Mouse (Mus musculus) hindbrain, postnatal 0 days (tissue): ENCODE measurements around the gene Eci2. TPM values are rescaled to one million over a fixed set of nuclear protein-coding genes. Genes with fewer than 3 reads are reported as not detected.
A peak's percentile ranks its signal among the peaks of the same experiment; 100 is the strongest.

Experiments
- ATAC-seq: fragments of 200-750 bp; cut with Nextera tagmentation; 2 replicates; pipeline ENCODE4 v1.8.0; 2017; ENCODE audit warnings: mild to moderate bottlenecking, moderate TSS enrichment, moderate library complexity
- DNase-seq: peaks from one replicate; pipeline ENCODE4 v3.0.0-alpha.2; 2015; ENCODE audit warnings: low spot score
- H3K27ac ChIP-seq: fragments of 300-500 bp; sonication (generic); 2 replicates; pipeline ENCODE4 v1.5.1; 2014; ENCODE audit warnings: mild to moderate bottlenecking
- H3K27me3 ChIP-seq: fragments of 300-500 bp; sonication (generic); 2 replicates; pipeline ENCODE4 v1.6.1; 2014; ENCODE audit warnings: low read length, mixed read lengths; ENCODE audit not compliant: insufficient read depth
- H3K36me3 ChIP-seq: fragments of 300-500 bp; sonication (generic); 2 replicates; pipeline ENCODE4 v1.6.1; 2014; ENCODE audit warnings: low read length, mixed read lengths; ENCODE audit not compliant: insufficient read depth
- H3K4me1 ChIP-seq: fragments of 300-500 bp; sonication (generic); 2 replicates; pipeline ENCODE4 v1.6.1; 2014; ENCODE audit warnings: antibody characterized with exemption, low read length, mixed read lengths; ENCODE audit not compliant: insufficient read depth
- H3K4me2 ChIP-seq: fragments of 300-500 bp; sonication (generic); 2 replicates; pipeline ENCODE4 v1.6.1; 2014; ENCODE audit warnings: low read depth, mild to moderate bottlenecking, low read length, moderate library complexity, mixed read lengths
- H3K4me3 ChIP-seq: fragments of 300-500 bp; sonication (generic); 2 replicates; pipeline ENCODE4 v1.5.1; 2014; ENCODE audit warnings: low read length
- H3K9ac ChIP-seq: fragments of 300-500 bp; sonication (generic); replicated peaks from 2 replicates; pipeline ENCODE4 v1.6.1; 2014; ENCODE audit warnings: mild to moderate bottlenecking, low read length, moderate library complexity, mixed read lengths
- H3K9me3 ChIP-seq: fragments of 300-500 bp; sonication (generic); 2 replicates; pipeline ENCODE4 v1.6.1; 2016; ENCODE audit warnings: low read length, mixed read lengths
- CTCF ChIP-seq: IDR thresholded peaks from 2 replicates; pipeline ENCODE4 v1.5.1; 2016; ENCODE audit warnings: antibody characterized with exemption, control low read depth, low read depth
- WGBS: fragments of 180-500 bp; shearing (Covaris S2); extraction: QIAGEN DNeasy Blood & Tissue Kit; methylation state at CpG from one replicate; pipeline ENCODE4 v1.1.7; 2014; 5-methylcytosine and 5-hydroxymethylcytosine counted together
- polyA plus RNA-seq: library from polyadenylated mRNA; unstranded; fragments of >200 nt; fragmentation: Nextera tagmentation; extraction: Ambion mirVana; gene quantifications from 2 replicates; pipeline ENCODE4 v1.2.1, GENCODE M21; 2015
- total RNA-seq: library from RNA; depleted of rRNA; stranded (reverse); fragments of >200 nt; gene quantifications from 2 replicates; pipeline ENCODE4 v1.2.3, GENCODE M21; 2014

Gene Eci2
- total and polyA plus RNA-seq, 2 experiments from 2014 or later = 95.6 to 136 TPM

GRCm38 (mm10) chr13:35020383-35020782 is 6.5 kb downstream of the Eci2 start:
- Histone ChIP-seq H3K4me3 (no peak overlapping the region), H3K36me3 (no peaks in the 10 kb centered on the region), H3K9ac (no peak overlapping the region), H3K9me3 (no peaks in the 10 kb centered on the region), H3K27ac (no peak overlapping the region), H3K4me1 (no peaks in the 10 kb centered on the region), H3K4me2 (no peak overlapping the region), H3K27me3 (no peaks in the 10 kb centered on the region)
- no peak for ATAC-seq
- 72% methylated on average over 3 of the region's 3 CpGs for WGBS
- no peak for DNase-seq
- no peak for TF ChIP-seq CTCF

- no peaks in the 10 kb centered on the region for H3K4me1 ChIP-seq
- no peak overlapping the region for H3K4me3 ChIP-seq
- H3K9ac ChIP-seq = no peak overlapping the region
- no peak for TF ChIP-seq CTCF
- no peaks in the 10 kb centered on the region for H3K36me3 ChIP-seq
- DNase-seq (no peak), ATAC-seq (no peak)
- no peak overlapping the region for H3K27ac ChIP-seq
- no peaks in the 10 kb centered on the region for H3K9me3 ChIP-seq
- H3K4me2 ChIP-seq = no peak overlapping the region
- no peaks in the 10 kb centered on the region for H3K27me3 ChIP-seq
- WGBS = 79% methylated on average over 7 of the region's 7 CpGs
These were observed 7.9 kb downstream of the Eci2 start for GRCm38 (mm10) chr13:35018866-35019536.

GRCm38 (mm10) chr13:35017392-35017791 is 9.5 kb downstream of the Eci2 start:
- Histone ChIP-seq H3K9me3 (no peaks in the 10 kb centered on the region), H3K27ac (no peak overlapping the region), H3K4me3 (no peak overlapping the region), H3K36me3 (no peaks in the 10 kb centered on the region), H3K27me3 (no peaks in the 10 kb centered on the region), H3K4me1 (no peaks in the 10 kb centered on the region), H3K9ac (no peak overlapping the region), H3K4me2 (no peak overlapping the region)
- 90% methylated on average over 6 of the region's 6 CpGs for WGBS
- no peak for TF ChIP-seq CTCF
- no peak for ATAC-seq
- no peak for DNase-seq

- no peaks in the 10 kb centered on the region for H3K27me3 ChIP-seq
- DNase-seq (no peak), ATAC-seq (no peak)
- no peaks in the 10 kb centered on the region for H3K9me3 ChIP-seq
- no peak for TF ChIP-seq CTCF
- H3K9ac ChIP-seq = no peak overlapping the region
- H3K4me2 ChIP-seq = no peak overlapping the region
- no peaks in the 10 kb centered on the region for H3K4me1 ChIP-seq
- no peak overlapping the region for H3K27ac ChIP-seq
- 96% methylated on average over 1 of the region's 1 CpGs for WGBS
- H3K4me3 ChIP-seq = no peak overlapping the region
- H3K36me3 ChIP-seq = no peaks in the 10 kb centered on the region
These were observed 10.8 kb downstream of the Eci2 start for GRCm38 (mm10) chr13:35016067-35016466.

GRCm38 (mm10) chr13:34995925-34996324 is 31.0 kb downstream of the Eci2 start:
- no peaks in the 10 kb centered on the region for H3K9me3 ChIP-seq
- 65% methylated on average over 2 of the region's 2 CpGs for WGBS
- H3K36me3 ChIP-seq = no peaks in the 10 kb centered on the region
- 0 out of 2 replicates have a peak, but pooled peaks cover 3% of the 10 kb centered on the region for H3K4me1 ChIP-seq
- no peaks in the 10 kb centered on the region for H3K27me3 ChIP-seq
- no peak for TF ChIP-seq CTCF
- H3K4me3 ChIP-seq = no peak overlapping the region
- ATAC-seq = no peak
- H3K4me2 ChIP-seq = no peak overlapping the region
- DNase-seq = peak; percentile 2
- no peak overlapping the region for H3K9ac ChIP-seq
- H3K27ac ChIP-seq = no peak overlapping the region

GRCm38 (mm10) chr13:34993983-34994811 is 32.7 kb downstream of the Eci2 start:
- WGBS = under 1% methylated on average over 33 of the region's 33 CpGs
- peak overlapping the region; percentile 65 for H3K4me3 ChIP-seq
- H3K27me3 ChIP-seq = no peaks in the 10 kb centered on the region
- peaks cover 6% of the 10 kb centered on the region; the same call in 1 of the 2 replicates for H3K36me3 ChIP-seq
- DNase-seq (peak; percentile 97), ATAC-seq (peak; percentile 97)
- no peaks in the 10 kb centered on the region for H3K9me3 ChIP-seq
- peak overlapping the region; percentile 79 for H3K9ac ChIP-seq
- peak overlapping the region; percentile 69 for H3K4me2 ChIP-seq
- peak overlapping the region; percentile 91 for H3K27ac ChIP-seq
- no peak for TF ChIP-seq CTCF
- H3K4me1 ChIP-seq = 0 out of 2 replicates have a peak, but pooled peaks cover 3% of the 10 kb centered on the region

- Histone ChIP-seq H3K9me3 (no peaks in the 10 kb centered on the region), H3K36me3 (peaks cover 9% of the 10 kb centered on the region; the same call in 1 of the 2 replicates), H3K4me1 (0 out of 2 replicates have a peak, but pooled peaks cover 3% of the 10 kb centered on the region), H3K4me2 (peak overlapping the region; percentile 69), H3K4me3 (peak overlapping the region; percentile 65), H3K27ac (peak overlapping the region; percentile 91), H3K27me3 (no peaks in the 10 kb centered on the region), H3K9ac (peak overlapping the region; percentile 79)
- WGBS = 1% methylated on average over 22 of the region's 22 CpGs
- TF ChIP-seq CTCF = no peak
- peak; percentile 49 for ATAC-seq
- DNase-seq = peak; percentile 20
These were observed 33.3 kb downstream of the Eci2 start for GRCm38 (mm10) chr13:34993595-34993982.
